Mouse (Mus musculus): ENCODE data around the gene Mak. TPM values are rescaled to one million over a fixed set of nuclear protein-coding genes. Genes with fewer than 3 reads are reported as not detected.

Gene Mak
- not detected in 2 replicates for total RNA-seq (2014; fragmentation: Nextera tagmentation)
- total RNA-seq (2017): not detected in 2 replicates

- ATAC-seq (replicated peaks; ENCODE audit: poor library complexity, severe bottlenecking): peak; percentile 83
These were observed at the start of gene Mak for GRCm38 (mm10) chr13:41079421-41079780. Mak (minus strand) TSS chr13:41079706.

- ATAC-seq (replicated peaks; ENCODE audit: poor library complexity, severe bottlenecking): no peak
These were observed 49.6 kb upstream of the Mak start for GRCm38 (mm10) chr13:41129061-41129460.

DNA sequence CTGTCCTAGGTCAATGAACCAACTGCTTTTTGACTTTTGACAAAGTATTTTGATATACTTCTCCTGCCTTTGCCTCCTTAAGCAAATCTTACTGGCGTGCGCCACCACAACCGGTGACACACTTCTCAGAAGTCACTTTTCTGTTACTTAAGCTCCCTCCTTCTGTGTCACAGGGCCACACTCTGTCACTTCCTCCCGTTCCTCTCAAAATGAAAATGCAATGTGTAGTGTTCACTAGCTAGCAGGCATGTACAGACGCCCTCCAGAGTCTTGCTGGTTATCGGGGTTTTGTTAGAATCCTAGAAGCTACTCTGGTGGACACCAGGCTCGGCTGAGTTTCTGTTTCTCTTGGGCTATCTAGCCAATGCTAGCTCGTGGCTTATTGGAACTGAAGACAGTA lies 48.8 kb upstream of the Mak start:
- ATAC-seq (replicated peaks; ENCODE audit: poor library complexity, severe bottlenecking): peak; percentile 58

- no peak for ATAC-seq (replicated peaks; ENCODE audit: poor library complexity, severe bottlenecking)
These were observed 44.2 kb upstream of the Mak start for GRCm38 (mm10) chr13:41123666-41124225.

DNA sequence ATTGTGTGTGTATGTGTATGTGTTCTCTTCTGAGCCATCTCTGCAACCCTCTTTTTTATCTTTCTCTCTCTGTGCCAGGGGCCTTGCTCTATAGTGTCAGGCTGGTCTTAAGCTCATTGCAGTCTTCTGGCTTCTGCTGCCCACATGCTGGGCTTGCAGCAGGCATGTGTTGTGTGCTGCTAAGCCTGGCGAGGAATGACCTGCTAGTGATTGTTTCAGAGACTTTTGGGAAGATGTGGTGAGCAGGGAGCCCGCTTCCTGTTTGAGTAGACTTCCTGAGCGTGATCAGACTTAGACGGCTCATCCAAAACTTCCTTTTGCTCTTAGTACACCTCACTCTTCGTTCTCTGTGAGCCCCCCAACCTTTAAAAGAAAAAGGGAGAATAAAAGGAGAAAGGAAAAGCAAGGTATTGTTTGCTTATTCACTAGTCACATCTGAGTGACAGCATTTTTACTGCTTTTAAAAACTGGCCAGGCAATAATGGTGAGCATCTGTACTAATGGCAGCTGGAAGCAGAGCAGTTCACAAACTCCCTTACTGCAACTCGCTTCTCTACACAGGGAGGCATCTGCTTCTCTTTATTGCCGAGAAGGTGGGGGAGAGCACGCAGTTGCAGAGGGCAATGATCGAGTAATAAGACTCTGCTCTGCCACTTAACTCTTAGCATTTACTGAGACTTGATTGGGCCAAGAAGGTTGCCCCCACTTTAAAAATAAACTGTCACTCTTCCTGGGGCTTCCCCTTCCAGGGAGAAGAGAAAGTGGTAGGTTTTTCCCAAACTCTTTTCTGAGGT lies 39.8 kb upstream of the Mak start:
- ATAC-seq (replicated peaks; ENCODE audit: poor library complexity, severe bottlenecking): peak; percentile 55; the same call in 1 of the 2 replicates

GRCm38 (mm10) chr13:41113940-41114339 lies 34.4 kb upstream of the Mak start, which contains the start of gene Sycp2l:
Sycp2l (plus strand) TSS chr13:41114307.
- no peak for ATAC-seq (replicated peaks; ENCODE audit: poor library complexity, severe bottlenecking)

GRCm38 (mm10) chr13:41110935-41111334 lies 31.4 kb upstream of the Mak start, which contains the start of gene Gcm2:
Gcm2 (minus strand) TSS chr13:41111035.
- ATAC-seq (replicated peaks; ENCODE audit: poor library complexity, severe bottlenecking): no peak

GRCm38 (mm10) chr13:41105541-41105940 lies 26.0 kb upstream of the Mak start:
- 0 out of 2 replicates have a peak, but pooled peaks have one; percentile 7 for ATAC-seq (replicated peaks; ENCODE audit: poor library complexity, severe bottlenecking)

GRCm38 (mm10) chr13:41103841-41104525 lies 24.5 kb upstream of the Mak start:
- peak; percentile 27; the same call in 1 of the 2 replicates for ATAC-seq (replicated peaks; ENCODE audit: poor library complexity, severe bottlenecking)

- ATAC-seq (replicated peaks; ENCODE audit: poor library complexity, severe bottlenecking): no peak
These were observed 20.5 kb upstream of the Mak start for GRCm38 (mm10) chr13:41100031-41100430.

DNA sequence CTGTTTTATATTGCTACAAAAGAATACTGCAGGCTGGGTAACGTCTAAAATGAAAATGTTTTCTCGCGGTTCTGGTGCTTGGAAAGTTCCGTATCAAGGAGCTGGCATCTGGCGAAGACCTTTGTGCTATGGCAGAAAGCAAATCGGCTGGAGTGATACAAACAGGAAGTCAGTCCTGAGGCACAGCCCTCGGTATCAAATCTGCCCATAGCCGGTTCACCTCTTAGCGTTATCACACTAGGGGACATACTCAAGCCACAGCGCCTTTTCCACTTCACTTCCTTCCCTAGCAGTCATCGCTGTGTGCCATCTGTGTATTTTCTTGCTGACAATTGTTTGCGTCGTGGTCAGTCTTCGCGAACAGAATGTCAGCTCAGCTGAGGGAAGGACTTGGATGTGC lies 18.8 kb upstream of the Mak start:
- ATAC-seq (replicated peaks; ENCODE audit: poor library complexity, severe bottlenecking): peak; percentile 50

DNA sequence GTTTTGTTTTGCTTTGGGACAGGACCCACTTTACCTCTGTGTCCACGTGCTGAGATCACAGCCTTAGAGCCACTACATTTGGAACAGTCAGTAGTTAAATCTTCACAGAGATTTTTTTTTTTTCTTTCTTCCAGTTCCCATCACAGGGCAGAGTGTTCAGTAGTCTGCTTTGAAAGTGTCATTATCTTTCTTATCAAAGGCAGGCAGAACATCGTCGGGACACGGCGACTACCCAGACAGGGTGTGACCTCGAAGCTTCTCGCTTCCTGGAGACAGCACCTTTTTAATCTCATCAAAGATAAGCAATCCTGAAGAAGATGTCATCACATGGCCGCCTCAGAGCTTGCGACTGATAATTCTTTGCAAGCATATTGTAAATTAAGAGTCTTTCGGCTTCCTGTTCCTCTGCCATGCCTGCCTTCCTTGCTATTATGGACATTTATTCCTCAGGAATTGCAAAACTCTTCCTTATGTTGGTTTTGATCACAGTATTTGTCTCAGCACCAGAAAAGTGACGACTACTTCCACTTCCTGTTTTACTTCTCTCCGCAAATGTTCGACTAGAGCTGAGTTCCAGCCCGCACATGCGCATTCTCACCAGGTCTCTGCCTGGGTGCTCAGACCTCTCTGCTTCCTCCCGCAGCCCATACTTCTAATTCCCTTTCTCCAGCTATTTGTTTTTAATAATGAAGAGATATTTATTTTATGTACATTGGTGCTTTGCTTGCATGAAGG lies 18.0 kb upstream of the Mak start:
- ATAC-seq (replicated peaks; ENCODE audit: poor library complexity, severe bottlenecking): peak; percentile 90

GRCm38 (mm10) chr13:41094160-41094559 lies 14.7 kb upstream of the Mak start:
- no peak for ATAC-seq (replicated peaks; ENCODE audit: poor library complexity, severe bottlenecking)

- no peak for ATAC-seq (replicated peaks; ENCODE audit: poor library complexity, severe bottlenecking)
These were observed 11.8 kb upstream of the Mak start for GRCm38 (mm10) chr13:41091271-41091670.

- no peak for ATAC-seq (replicated peaks; ENCODE audit: poor library complexity, severe bottlenecking)
These were observed 9.2 kb upstream of the Mak start for GRCm38 (mm10) chr13:41088746-41089145.

DNA sequence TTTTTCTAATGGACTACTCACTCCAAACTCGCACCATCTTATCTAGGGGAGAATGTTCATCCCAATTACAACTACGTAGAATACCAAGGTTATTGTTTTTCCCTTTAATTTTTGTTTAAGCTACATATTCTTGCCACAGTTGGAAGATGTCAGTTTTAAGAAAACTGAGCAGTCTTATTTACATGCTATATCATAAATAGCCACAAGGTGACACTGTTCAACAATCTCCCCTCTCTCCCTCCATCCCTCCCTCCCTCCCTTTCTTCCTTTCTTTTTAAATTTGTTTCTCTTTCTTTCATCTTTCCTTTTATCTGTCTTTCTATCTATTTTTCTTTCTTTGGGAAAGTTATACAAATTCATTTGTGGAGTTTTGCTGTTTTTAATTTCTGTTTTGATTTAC lies 5.6 kb upstream of the Mak start:
- no peak for ATAC-seq (replicated peaks; ENCODE audit: poor library complexity, severe bottlenecking)

DNA sequence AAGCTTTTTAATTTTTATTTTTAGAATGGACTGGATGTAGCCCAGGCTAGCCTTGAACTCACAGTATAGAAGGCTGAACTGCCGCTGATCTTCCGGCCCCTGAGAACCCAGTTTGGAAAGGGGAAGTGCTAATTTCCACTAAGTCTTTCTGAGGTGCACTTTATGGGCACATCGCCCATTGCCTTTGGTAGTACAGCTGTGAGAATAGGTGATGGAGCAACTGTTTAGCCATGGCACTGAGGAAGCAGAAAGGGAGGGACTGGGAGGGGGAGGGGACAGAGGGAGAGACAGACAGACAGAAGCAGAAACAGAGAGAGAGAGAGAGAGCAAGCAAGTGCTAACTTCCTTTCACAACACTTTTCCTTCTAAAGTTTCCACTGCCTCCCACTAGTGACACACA lies 5.0 kb upstream of the Mak start:
- ATAC-seq (replicated peaks; ENCODE audit: poor library complexity, severe bottlenecking): peak; percentile 91

- ATAC-seq (replicated peaks; ENCODE audit: poor library complexity, severe bottlenecking): no peak
These were observed 1.2 kb upstream of the Mak start for GRCm38 (mm10) chr13:41080700-41081099.

DNA sequence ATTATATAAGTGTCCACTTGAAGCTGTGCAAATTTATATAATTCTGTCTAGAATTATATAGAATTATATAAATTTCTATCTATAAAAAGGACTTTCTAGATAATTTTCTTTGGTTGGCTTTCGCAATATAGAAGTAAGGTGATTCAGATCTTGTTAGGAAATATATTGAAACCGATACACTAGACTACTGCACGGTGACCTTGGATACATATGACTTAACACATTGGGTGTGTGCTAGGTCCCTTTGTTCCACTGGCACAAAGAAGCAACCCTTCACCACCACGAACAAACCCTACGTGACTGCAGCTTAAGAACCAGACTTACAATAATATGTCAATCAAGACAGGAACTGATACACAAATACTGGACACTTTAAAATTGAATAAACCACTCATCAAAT lies 353 bp upstream of the Mak start:
- ATAC-seq (replicated peaks; ENCODE audit: poor library complexity, severe bottlenecking): 0 out of 2 replicates have a peak, but pooled peaks have one; percentile 20

DNA sequence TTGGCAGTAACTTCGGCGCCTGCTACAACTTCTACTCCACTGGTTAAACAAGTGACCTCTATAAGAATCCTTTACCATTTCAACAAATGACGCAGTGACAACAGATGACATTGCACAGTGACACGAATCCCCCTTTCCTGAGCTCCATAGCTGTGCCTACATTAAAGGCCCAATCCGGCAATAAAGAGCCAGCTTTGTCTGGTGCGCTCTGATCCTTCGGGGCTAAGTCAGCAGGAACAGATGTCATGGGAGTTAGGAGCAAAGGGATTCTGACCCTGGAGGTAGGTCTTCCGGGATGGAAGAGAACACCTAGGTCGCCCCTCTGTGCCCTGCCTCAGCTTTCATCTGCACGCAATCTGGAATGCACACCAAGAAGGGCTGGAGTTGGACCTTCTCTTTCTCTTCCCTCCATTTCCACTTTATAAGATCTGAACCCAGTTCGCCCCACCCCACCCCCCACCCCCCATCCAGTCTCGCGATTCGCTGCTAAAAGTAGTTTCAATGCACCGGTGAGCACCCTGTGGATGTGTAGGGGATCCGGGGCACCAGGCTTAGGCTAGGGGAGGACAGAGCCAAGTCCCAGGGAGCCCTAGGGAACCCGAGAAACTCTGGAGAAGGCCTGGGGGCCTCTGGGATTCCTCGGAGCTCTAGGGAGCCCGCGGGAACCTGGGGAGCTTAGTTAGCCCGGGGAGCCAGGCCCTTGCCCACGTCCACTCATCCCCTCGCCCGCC lies 651 bp downstream of the Mak start:
- no peak for ATAC-seq (replicated peaks; ENCODE audit: poor library complexity, severe bottlenecking)

Data from granulocyte monocyte progenitor cell, adult 5-6 weeks (primary cell).